Mouse (Mus musculus) liver, adult 2 months (tissue): ENCODE measurements around the gene 9630041A04Rik. TPM values are rescaled to one million over a fixed set of nuclear protein-coding genes. Genes with fewer than 3 reads are reported as not detected.

ENCODE experiments used
- DNase-seq: peaks from one replicate; pipeline ENCODE4 v3.0.0-alpha.2; 2011; ENCODE audit warnings: low read depth, low spot score; ENCODE audit errors: extremely low read depth
- H3K27ac ChIP-seq: fragments of 200-500 bp; replicated peaks from 2 replicates; pipeline ENCODE4 v1.5.1; 2012; ENCODE audit warnings: low read depth, mild to moderate bottlenecking, control low read depth, inconsistent platforms, low read length; ENCODE audit not compliant: insufficient read depth
- H3K27me3 ChIP-seq: fragments of 200-500 bp; 2 replicates; pipeline ENCODE4 v1.6.1; 2012; ENCODE audit warnings: mild to moderate bottlenecking, moderate library complexity, low read length, inconsistent platforms; ENCODE audit not compliant: control insufficient read depth, insufficient read depth
- H3K36me3 ChIP-seq: fragments of 200-500 bp; 2 replicates; pipeline ENCODE4 v1.6.1; 2012; ENCODE audit warnings: low read length, inconsistent platforms; ENCODE audit not compliant: control insufficient read depth, insufficient read depth
- H3K4me1 ChIP-seq: fragments of 200-500 bp; 2 replicates; pipeline ENCODE4 v1.6.1; 2011; ENCODE audit warnings: low read length; ENCODE audit not compliant: control insufficient read depth, insufficient read depth
- H3K4me3 ChIP-seq: fragments of 200-500 bp; 2 replicates; pipeline ENCODE4 v1.5.1; 2011; ENCODE audit warnings: low read depth, mild to moderate bottlenecking, control low read depth, low read length, moderate library complexity; ENCODE audit not compliant: insufficient read depth
- H3K79me2 ChIP-seq: fragments of 200-500 bp; 2 replicates; pipeline ENCODE4 v1.6.1; 2012; ENCODE audit warnings: inconsistent platforms, mild to moderate bottlenecking, low read length, moderate library complexity; ENCODE audit not compliant: control insufficient read depth, insufficient read depth
- H3K9ac ChIP-seq: fragments of 200-500 bp; 2 replicates; pipeline ENCODE4 v1.6.1; 2012; ENCODE audit warnings: low read depth, mild to moderate bottlenecking, control low read depth, inconsistent platforms, low read length
- CTCF ChIP-seq: fragments of 200-500 bp; IDR thresholded peaks from 2 replicates; pipeline ENCODE4 v1.5.1; 2011; ENCODE audit warnings: low read depth, low read length, control low read depth
- POLR2A ChIP-seq: fragments of 200-500 bp; IDR thresholded peaks from 2 replicates; pipeline ENCODE4 v1.6.1; 2011; ENCODE audit warnings: low read length, control low read depth; ENCODE audit not compliant: insufficient read depth; ENCODE audit errors: extremely low read depth
- WGBS: fragments of 180-500 bp; shearing (Covaris S2); methylation state at CpG from one replicate; pipeline ENCODE4 v1.1.7; 2018; 5-methylcytosine and 5-hydroxymethylcytosine counted together
- polyA plus RNA-seq: library from polyadenylated mRNA; depleted of rRNA; stranded (reverse); fragments of >200 nt; gene quantifications from 2 replicates; pipeline ENCODE4 v1.2.3, GENCODE M21; 2012
- total RNA-seq: library from RNA; depleted of rRNA; stranded (reverse); fragments of >200 nt; gene quantifications from 2 replicates; pipeline ENCODE4 v1.2.3, GENCODE M21; 2014

The 9630041A04Rik gene
- total and polyA plus RNA-seq, 2 experiments = not detected

DNA sequence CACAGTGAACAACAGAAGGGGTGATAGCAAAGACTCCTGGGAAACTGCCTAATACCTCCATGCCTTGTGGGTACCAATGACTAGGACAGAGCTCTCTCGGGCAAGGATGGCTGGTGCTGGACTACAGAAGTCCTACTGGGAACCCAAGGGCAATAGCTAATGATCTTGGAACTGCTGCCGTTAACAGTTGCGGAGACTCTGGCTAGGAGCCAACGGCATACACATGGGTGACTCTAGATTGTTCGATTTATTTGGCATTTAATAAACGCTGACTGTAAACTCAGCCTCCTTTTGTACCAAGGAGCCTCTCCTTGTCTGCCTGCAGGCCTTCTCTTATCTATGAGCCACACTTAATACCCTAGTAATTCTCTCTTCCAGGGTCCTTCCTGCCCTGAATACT is 128.4 kb downstream of the 9630041A04Rik start:
- no peak overlapping the region for H3K27ac ChIP-seq
- WGBS = 81% methylated on average over 6 of the region's 6 CpGs
- no peaks in the 10 kb centered on the region for H3K36me3 ChIP-seq
- H3K9ac ChIP-seq = no peak overlapping the region
- H3K4me1 ChIP-seq = no peaks in the 10 kb centered on the region
- no peaks in the 10 kb centered on the region for H3K79me2 ChIP-seq
- TF ChIP-seq POLR2A (no peak), CTCF (no peak)
- no peaks in the 10 kb centered on the region for H3K27me3 ChIP-seq
- no peak overlapping the region for H3K4me3 ChIP-seq
- DNase-seq = no peak

DNA sequence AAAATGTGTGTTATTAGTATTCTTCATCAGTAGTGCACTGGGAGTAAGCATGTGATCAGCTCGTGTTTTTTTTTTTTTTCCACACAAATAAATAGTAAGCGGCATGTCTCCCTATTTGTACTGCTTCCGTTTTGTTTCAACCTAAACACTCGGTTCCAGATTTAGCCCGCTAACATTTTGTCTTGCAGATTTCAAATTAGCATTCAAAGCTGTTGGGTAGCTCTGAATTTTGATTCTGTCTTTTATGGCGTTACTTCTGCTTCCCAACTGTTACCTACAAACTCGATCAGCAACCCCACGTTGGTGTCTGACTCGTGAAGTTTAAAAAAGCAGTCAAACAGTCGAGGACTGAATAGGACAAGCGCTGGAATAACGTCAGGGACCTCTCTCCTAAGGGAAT is 129.2 kb downstream of the 9630041A04Rik start:
- Histone ChIP-seq H3K27ac (no peak overlapping the region), H3K36me3 (no peaks in the 10 kb centered on the region), H3K4me3 (no peak overlapping the region), H3K9ac (no peak overlapping the region), H3K27me3 (no peaks in the 10 kb centered on the region), H3K79me2 (no peaks in the 10 kb centered on the region), H3K4me1 (no peaks in the 10 kb centered on the region)
- no peak for TF ChIP-seq POLR2A
- TF ChIP-seq CTCF = no peak
- no peak for DNase-seq
- WGBS = 79% methylated on average over 12 of the region's 12 CpGs
